Mouse (Mus musculus) E14TG2a.4 (cell line): Measurements from ENCODE around the gene Col1a1.

Experiments
- H3K27me3 ChIP-seq: 2 replicates; pipeline ENCODE4 v1.6.1; 2014; ENCODE audit warnings: low read length, control low read depth; ENCODE audit not compliant: insufficient read depth
- H3K36me3 ChIP-seq: 2 replicates; pipeline ENCODE4 v1.6.1; 2014; ENCODE audit warnings: low read length, control low read depth; ENCODE audit not compliant: insufficient read depth
- H3K4me1 ChIP-seq: replicated peaks from 2 replicates; pipeline ENCODE4 v1.6.1; 2014; ENCODE audit warnings: low read depth, low read length, control low read depth
- H3K4me3 ChIP-seq: replicated peaks from 2 replicates; pipeline ENCODE4 v1.5.1; 2014; ENCODE audit warnings: mild to moderate bottlenecking, low read length
- H3K9me3 ChIP-seq: 2 replicates; pipeline ENCODE4 v1.6.1; 2014; ENCODE audit warnings: low read length, control low read depth
- CTCF ChIP-seq: conservative IDR thresholded peaks from 2 replicates; pipeline ENCODE4 v1.5.1; 2014; ENCODE audit warnings: low read length
- NANOG ChIP-seq: IDR thresholded peaks from 2 replicates; pipeline ENCODE4 v1.6.1; 2014; ENCODE audit warnings: borderline replicate concordance, low read length, mixed read lengths
- POU5F1 ChIP-seq: IDR thresholded peaks from 2 replicates; pipeline ENCODE4 v1.6.1; 2014; ENCODE audit warnings: low read length, borderline replicate concordance

Col1a1 gene

GRCm38 (mm10) chr11:94941121-94941520 lies 5.1 kb downstream of the Col1a1 start:
- peaks cover 19% of the 10 kb centered on the region for H3K4me1 ChIP-seq
- no peaks in the 10 kb centered on the region for H3K9me3 ChIP-seq
- H3K36me3 ChIP-seq, result no peaks in the 10 kb centered on the region
- H3K4me3 ChIP-seq, result no peak overlapping the region
- H3K27me3 ChIP-seq, result peaks cover 87% of the 10 kb centered on the region
- TF ChIP-seq CTCF (no peak), POU5F1 (no peak), NANOG (no peak)

DNA sequence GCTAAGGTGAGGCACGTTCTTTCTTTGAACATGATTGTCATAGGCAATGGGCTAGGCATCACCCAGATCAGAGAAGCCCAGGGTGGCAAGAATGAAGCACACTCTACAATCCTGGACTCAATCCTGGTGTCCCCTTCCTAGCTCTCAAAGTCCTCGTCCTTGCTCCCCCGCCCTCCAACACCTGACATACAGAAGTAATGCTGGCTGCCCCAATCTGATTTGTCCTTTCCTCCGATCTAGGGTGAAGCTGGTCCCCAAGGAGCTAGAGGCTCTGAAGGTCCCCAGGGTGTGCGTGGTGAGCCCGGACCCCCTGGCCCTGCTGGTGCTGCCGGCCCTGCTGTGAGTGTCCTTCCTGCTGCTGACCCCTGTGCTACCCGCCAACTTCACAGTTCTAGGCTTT lies 5.8 kb downstream of the Col1a1 start:
- no peak for TF ChIP-seq NANOG
- no peak for TF ChIP-seq POU5F1
- Histone ChIP-seq H3K4me1 (peaks cover 13% of the 10 kb centered on the region), H3K36me3 (no peaks in the 10 kb centered on the region), H3K27me3 (peaks cover 88% of the 10 kb centered on the region), H3K4me3 (no peak overlapping the region), H3K9me3 (no peaks in the 10 kb centered on the region)

- no peak overlapping the region for H3K4me3 ChIP-seq
- peaks cover 9% of the 10 kb centered on the region for H3K4me1 ChIP-seq
- no peaks in the 10 kb centered on the region for H3K36me3 ChIP-seq
- TF ChIP-seq POU5F1 (no peak), CTCF (peak; percentile 54)
- H3K9me3 ChIP-seq, result no peaks in the 10 kb centered on the region
- peaks cover 94% of the 10 kb centered on the region for H3K27me3 ChIP-seq
Observed at GRCm38 (mm10) chr11:94942282-94943023, 6.4 kb downstream of the Col1a1 start.

DNA sequence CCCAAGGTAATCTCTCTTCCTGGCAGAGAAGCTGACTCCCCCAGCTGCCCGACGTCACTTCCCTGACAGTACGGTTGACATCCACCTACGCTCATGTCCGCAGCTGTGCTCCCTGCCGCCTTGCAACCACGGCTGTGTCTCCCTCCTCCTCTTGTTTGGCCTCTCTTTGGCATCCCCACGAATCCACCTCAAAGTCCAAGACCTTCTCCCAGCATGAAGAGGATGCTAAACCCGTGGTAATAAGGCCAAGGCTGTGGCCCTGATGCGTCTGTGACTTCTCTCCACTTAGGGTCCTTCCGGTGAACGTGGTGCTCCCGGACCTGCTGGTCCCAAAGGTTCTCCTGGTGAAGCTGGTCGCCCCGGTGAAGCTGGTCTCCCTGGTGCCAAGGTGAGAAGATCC lies 7.0 kb downstream of the Col1a1 start:
- no peak overlapping the region for H3K4me3 ChIP-seq
- H3K36me3 ChIP-seq, result no peaks in the 10 kb centered on the region
- H3K9me3 ChIP-seq, result no peaks in the 10 kb centered on the region
- H3K27me3 ChIP-seq, result peaks cover 94% of the 10 kb centered on the region
- peaks cover 3% of the 10 kb centered on the region for H3K4me1 ChIP-seq
- TF ChIP-seq POU5F1, result no peak
- no peak for TF ChIP-seq CTCF
- no peak for TF ChIP-seq NANOG

GRCm38 (mm10) chr11:94944295-94944694 lies 8.3 kb downstream of the Col1a1 start:
- 0 out of 2 replicates have a peak, but pooled peaks have one; percentile 9 for TF ChIP-seq CTCF
- TF ChIP-seq POU5F1, result no peak
- Histone ChIP-seq H3K27me3 (peaks cover 96% of the 10 kb centered on the region), H3K4me3 (no peak overlapping the region), H3K4me1 (no peaks in the 10 kb centered on the region; the same call in 1 of the 2 replicates), H3K36me3 (no peaks in the 10 kb centered on the region), H3K9me3 (no peaks in the 10 kb centered on the region)

DNA sequence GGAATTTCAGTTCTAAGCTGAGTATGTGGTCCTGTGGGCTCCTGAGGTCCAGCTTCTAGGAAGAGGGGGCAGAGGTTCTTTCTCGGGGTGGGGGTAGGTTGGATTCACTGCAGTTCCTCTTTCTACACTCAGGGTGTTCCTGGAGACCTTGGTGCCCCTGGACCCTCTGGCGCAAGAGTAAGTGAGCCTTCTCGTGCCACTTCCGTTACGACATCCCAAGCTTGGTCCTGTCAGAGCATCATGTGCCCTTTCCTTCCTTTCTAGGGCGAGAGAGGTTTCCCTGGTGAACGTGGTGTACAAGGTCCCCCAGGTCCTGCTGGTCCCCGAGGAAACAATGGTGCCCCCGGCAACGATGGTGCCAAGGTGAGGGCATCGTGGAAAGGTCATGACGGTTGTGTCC lies 9.2 kb downstream of the Col1a1 start:
- peaks cover 9% of the 10 kb centered on the region; the same call in 1 of the 2 replicates for H3K4me1 ChIP-seq
- H3K4me3 ChIP-seq, result no peak overlapping the region
- peaks cover 4% of the 10 kb centered on the region for H3K9me3 ChIP-seq
- no peaks in the 10 kb centered on the region for H3K36me3 ChIP-seq
- peaks cover 88% of the 10 kb centered on the region for H3K27me3 ChIP-seq
- TF ChIP-seq NANOG (no peak), POU5F1 (no peak), CTCF (no peak)

GRCm38 (mm10) chr11:94952169-94952568 lies 16.1 kb downstream of the Col1a1 start:
- no peak for TF ChIP-seq NANOG
- no peak for TF ChIP-seq CTCF
- no peak for TF ChIP-seq POU5F1
- Histone ChIP-seq H3K36me3 (no peaks in the 10 kb centered on the region), H3K27me3 (peaks cover 23% of the 10 kb centered on the region), H3K9me3 (peaks cover 16% of the 10 kb centered on the region), H3K4me3 (peak overlapping the region; percentile 26; the same call in 1 of the 2 replicates), H3K4me1 (peaks cover 52% of the 10 kb centered on the region)

- Histone ChIP-seq H3K4me1 (peaks cover 72% of the 10 kb centered on the region), H3K9me3 (peaks cover 13% of the 10 kb centered on the region), H3K36me3 (no peaks in the 10 kb centered on the region), H3K27me3 (no peaks in the 10 kb centered on the region), H3K4me3 (no peak overlapping the region)
- no peak for TF ChIP-seq CTCF
Observed at GRCm38 (mm10) chr11:94955103-94955502, 19.1 kb downstream of the Col1a1 start.

DNA sequence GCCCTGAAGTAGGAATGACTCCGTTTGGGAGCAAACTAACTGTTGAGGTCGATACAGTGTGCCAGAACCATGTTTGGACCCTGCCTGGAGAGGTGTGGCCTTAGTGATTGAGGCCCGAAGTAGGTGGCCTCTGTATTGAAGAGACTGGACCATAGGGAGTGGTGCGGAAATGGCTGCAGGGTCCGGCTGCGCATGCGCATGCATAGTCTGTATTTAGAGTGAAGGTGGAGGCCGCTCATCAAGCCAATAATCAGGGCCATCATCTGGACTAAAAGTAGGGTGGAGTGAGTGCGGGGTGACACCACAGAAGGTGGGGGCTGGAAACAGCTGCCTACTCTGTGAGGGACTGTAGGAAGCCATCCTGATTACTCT lies 21.7 kb downstream of the Col1a1 start:
- Histone ChIP-seq H3K36me3 (no peaks in the 10 kb centered on the region), H3K9me3 (no peaks in the 10 kb centered on the region), H3K4me1 (peaks cover 65% of the 10 kb centered on the region), H3K27me3 (no peaks in the 10 kb centered on the region), H3K4me3 (peak overlapping the region; percentile 69)
- TF ChIP-seq NANOG (no peak), CTCF (no peak), POU5F1 (no peak)
